Mouse (Mus musculus) limb, embryonic 12.5 days (tissue): ENCODE data around the gene Klf11. TPM values are rescaled to one million over a fixed set of nuclear protein-coding genes. Genes with fewer than 3 reads are reported as not detected.
"Not testable (repeated sequence)": the region's sequence is repeated elsewhere in the genome, so short reads cannot be mapped to it uniquely, and the experiment has no call there.

ENCODE experiments used
- ATAC-seq: fragments of 200-750 bp; cut with Nextera tagmentation; 2 replicates; pipeline ENCODE4 v1.8.0; 2017; ENCODE audit warnings: low read depth, moderate TSS enrichment; ENCODE audit not compliant: insufficient number of reproducible peaks, insufficient read depth, low FRiP score, low TSS enrichment
- H3K27ac ChIP-seq: fragments of 300-500 bp; sonication (generic); 2 replicates; pipeline ENCODE4 v1.5.1; 2016; ENCODE audit warnings: mild to moderate bottlenecking, moderate library complexity
- H3K27me3 ChIP-seq: fragments of 300-500 bp; sonication (generic); 2 replicates; pipeline ENCODE4 v1.6.1; 2016; ENCODE audit warnings: mild to moderate bottlenecking, moderate library complexity
- H3K36me3 ChIP-seq: fragments of 300-500 bp; sonication (generic); 2 replicates; pipeline ENCODE4 v1.6.1; 2016; ENCODE audit warnings: mild to moderate bottlenecking, moderate library complexity
- H3K4me1 ChIP-seq: fragments of 300-500 bp; sonication (generic); replicated peaks from 2 replicates; pipeline ENCODE4 v1.6.1; 2016
- H3K4me2 ChIP-seq: fragments of 300-500 bp; sonication (generic); 2 replicates; pipeline ENCODE4 v1.6.1; 2016; ENCODE audit warnings: mild to moderate bottlenecking, moderate library complexity
- H3K4me3 ChIP-seq: fragments of 300-500 bp; sonication (generic); replicated peaks from 2 replicates; pipeline ENCODE4 v1.5.1; 2016; ENCODE audit warnings: mild to moderate bottlenecking
- H3K9ac ChIP-seq: fragments of 300-500 bp; sonication (generic); replicated peaks from 2 replicates; pipeline ENCODE4 v1.6.1; 2016; ENCODE audit warnings: mild to moderate bottlenecking, moderate library complexity
- H3K9me3 ChIP-seq: fragments of 300-500 bp; sonication (generic); 2 replicates; pipeline ENCODE4 v1.6.1; 2016; ENCODE audit warnings: mild to moderate bottlenecking, moderate library complexity
- WGBS: fragments of 180-500 bp; shearing (Covaris S2); methylation state at CpG from one replicate; pipeline ENCODE4 v1.1.7; 2016; 5-methylcytosine and 5-hydroxymethylcytosine counted together
- polyA plus RNA-seq: library from polyadenylated mRNA; unstranded; fragments of >200 nt; fragmentation: Nextera tagmentation; extraction: Ambion mirVana; gene quantifications from 2 replicates; pipeline ENCODE4 v1.2.1, GENCODE M21; 2016

Gene Klf11
- polyA plus RNA-seq, 1 experiment from 2014 or later = 12.0 TPM

DNA sequence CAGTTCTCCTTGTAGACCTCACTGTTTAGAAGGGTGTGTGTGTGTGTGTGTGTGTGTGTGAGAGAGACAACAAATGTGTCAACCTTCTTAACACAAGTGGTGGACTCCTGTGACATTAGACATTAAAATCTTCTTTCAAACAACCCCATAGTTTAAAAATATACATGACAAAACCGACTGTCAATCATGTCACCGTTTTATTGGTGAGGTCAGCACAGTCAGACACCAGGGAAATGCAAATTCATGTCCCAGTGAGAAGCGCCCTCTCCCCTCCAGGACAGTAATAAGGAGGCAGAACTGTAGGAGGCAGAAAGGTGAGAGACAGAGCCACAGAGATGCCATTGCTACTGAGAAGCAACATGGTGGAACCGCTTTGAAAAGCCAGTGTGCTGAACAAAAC lies 18.7 kb upstream of the Klf11 start:
- ATAC-seq = no peak

DNA sequence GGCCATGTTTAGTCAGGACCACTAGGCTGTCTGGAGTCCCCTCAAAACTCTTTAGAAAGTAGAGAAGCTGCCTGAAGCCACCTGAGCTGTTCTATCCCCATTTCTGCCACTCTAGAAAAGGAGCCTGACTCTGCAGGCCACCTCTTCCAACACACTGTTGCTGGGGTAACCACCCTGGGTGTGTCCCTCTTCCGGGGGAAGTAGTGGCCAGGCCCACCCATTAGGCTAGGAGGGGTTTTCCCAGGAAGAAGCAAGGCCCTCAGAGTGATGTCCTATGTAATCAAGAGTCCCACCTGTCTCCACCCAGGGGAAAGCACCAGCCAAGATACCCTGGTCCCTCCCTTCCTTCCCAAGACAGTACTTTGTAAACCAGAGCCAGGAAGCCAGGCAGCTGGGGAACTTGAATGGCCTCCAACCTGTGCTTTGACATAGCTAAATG lies 17.3 kb upstream of the Klf11 start:
- no peaks in the 10 kb centered on the region for H3K36me3 ChIP-seq
- H3K9me3 ChIP-seq = no peaks in the 10 kb centered on the region
- H3K4me1 ChIP-seq = peaks cover 3% of the 10 kb centered on the region
- no peaks in the 10 kb centered on the region for H3K27me3 ChIP-seq
- 86% methylated on average over 1 of the region's 1 CpGs for whole genome bisulfite sequencing
- H3K27ac ChIP-seq = 0 out of 2 replicates have a peak overlapping the region, but pooled peaks have one; percentile 50
- H3K9ac ChIP-seq = no peak overlapping the region
- no peak for ATAC-seq
- H3K4me2 ChIP-seq = no peak overlapping the region
- no peak overlapping the region for H3K4me3 ChIP-seq

More for the DNA sequence above, 18.7 kb upstream of the Klf11 start:
- Histone ChIP-seq H3K4me1 (peaks cover 3% of the 10 kb centered on the region), H3K27me3 (no peaks in the 10 kb centered on the region), H3K27ac (no peak overlapping the region), H3K36me3 (no peaks in the 10 kb centered on the region), H3K4me3 (no peak overlapping the region), H3K9ac (no peak overlapping the region), H3K9me3 (no peaks in the 10 kb centered on the region), H3K4me2 (no peak overlapping the region)
- 71% methylated on average over 4 of the region's 4 CpGs for WGBS

DNA sequence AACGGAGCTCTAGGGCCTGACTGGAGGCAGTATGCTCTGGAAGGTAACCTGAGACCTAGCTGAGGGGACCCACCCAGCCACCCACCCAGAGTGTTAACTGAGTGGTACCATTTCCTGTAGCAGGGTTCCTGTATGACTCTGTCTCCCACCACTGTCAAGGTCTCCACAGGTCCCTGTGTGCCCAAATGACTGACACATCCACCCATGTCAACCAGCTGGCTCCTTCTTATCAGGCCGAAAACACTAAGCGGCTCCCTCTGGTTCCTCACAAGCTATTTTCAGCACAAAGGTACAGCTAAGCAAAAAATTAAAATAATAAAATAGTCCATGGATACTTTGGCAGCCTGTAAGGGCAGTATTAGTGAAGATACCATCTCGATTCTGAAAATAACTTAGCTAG lies 16.9 kb upstream of the Klf11 start:
- peaks cover 3% of the 10 kb centered on the region for H3K4me1 ChIP-seq
- no peak for ATAC-seq
- H3K4me2 ChIP-seq = no peak overlapping the region
- H3K9me3 ChIP-seq = no peaks in the 10 kb centered on the region
- H3K36me3 ChIP-seq = no peaks in the 10 kb centered on the region
- no peak overlapping the region for H3K9ac ChIP-seq
- WGBS = 76% methylated on average over 4 of the region's 4 CpGs
- H3K27me3 ChIP-seq = no peaks in the 10 kb centered on the region
- 0 out of 2 replicates have a peak overlapping the region, but pooled peaks have one; percentile 50 for H3K27ac ChIP-seq
- no peak overlapping the region for H3K4me3 ChIP-seq

DNA sequence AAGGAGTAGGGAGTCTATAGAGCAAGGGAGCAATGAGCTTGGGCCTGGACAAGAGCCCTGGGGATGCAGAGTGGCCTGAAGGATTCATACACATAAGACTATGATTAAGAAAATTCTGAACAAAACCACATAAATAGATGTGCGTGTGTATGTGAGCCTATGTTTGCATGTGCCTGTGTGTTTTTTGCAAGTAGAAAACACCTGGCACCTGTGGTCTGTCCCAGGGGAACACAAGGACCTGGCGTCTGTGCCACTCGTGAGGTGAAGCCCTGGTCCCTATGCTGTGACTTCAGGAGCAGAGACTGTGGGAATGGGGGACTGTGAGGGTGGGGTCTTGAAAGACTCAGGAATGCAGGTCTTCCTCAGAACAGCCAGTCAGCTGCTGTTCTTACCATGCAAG lies 16.4 kb upstream of the Klf11 start:
- Histone ChIP-seq H3K27me3 (no peaks in the 10 kb centered on the region), H3K9me3 (no peaks in the 10 kb centered on the region), H3K4me1 (peaks cover 3% of the 10 kb centered on the region), H3K4me2 (no peak overlapping the region), H3K4me3 (no peak overlapping the region), H3K36me3 (no peaks in the 10 kb centered on the region), H3K27ac (no peak overlapping the region), H3K9ac (no peak overlapping the region)
- ATAC-seq = no peak
- WGBS = 89% methylated on average over 3 of the region's 3 CpGs

DNA sequence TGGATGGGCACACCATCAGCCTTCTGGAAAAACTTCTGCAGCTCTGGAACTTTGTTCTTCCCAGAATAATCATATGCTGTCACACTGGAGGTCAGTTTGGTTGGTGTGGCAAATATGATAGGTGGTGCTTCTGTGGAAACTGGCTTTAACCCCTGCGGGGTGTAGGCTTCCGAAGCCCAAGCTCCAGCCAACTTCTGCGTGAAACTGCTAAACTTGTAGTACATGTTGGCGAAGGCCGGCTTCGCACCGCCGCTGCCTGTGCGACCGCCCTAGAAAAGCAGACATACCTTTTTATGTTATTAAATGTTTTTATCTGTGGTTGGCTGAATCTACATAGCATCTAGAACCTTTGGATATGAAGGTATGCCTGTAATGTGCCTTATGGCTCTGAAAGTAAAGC lies 12.3 kb upstream of the Klf11 start:
- WGBS = 96% methylated on average over 10 of the region's 10 CpGs
- not testable (repeated sequence) for H3K9me3 ChIP-seq, H3K9ac ChIP-seq, H3K4me3 ChIP-seq, H3K36me3 ChIP-seq, H3K27ac ChIP-seq, H3K27me3 ChIP-seq, H3K4me2 ChIP-seq, ATAC-seq, H3K4me1 ChIP-seq

DNA sequence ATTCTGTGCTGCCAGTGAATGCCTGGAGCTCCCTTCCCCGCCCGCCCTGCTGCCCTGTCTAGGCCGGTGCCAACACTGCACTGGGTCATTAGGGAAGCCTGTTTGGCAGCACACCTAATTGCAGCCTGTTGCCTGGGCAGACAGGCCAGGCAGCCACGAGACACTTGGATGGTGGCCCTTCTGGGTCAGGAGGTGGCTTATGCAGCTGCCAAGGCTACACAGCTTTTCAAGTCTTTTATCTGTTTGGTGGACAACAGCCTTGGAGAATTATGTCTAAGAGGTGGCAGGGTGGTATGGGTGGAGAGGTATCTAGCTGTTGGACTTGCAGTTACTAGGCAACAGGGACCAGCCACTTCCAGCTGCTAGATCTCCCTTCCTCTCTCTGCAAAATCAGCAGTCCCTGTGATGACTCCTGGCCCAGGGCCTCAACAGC lies 8.7 kb upstream of the Klf11 start:
- 77% methylated on average over 4 of the region's 4 CpGs for WGBS
- no peak overlapping the region for H3K27ac ChIP-seq
- ATAC-seq = no peak

DNA sequence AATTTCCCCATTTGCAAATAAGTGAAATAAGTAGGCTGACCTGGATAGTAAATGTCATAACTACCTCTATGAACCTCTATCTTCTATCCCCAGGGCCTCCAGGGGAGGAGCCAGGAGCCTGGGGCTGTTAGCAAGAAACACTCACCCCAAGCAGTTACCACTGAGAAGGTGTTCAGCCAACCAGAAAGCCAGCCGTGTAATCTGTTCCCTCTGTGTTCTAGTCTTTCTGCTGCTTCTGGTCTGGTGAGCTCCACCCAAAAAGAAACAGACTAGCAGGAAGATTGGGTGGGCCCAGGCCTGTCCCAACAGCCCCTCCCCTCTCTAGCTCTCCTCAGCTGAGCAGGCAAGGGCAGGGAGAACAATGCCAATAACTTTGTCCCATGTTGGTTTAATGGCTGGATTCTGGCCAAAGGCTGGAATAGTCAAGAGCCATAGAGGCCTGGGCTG lies 6.9 kb upstream of the Klf11 start:
- Histone ChIP-seq H3K9ac (no peak overlapping the region), H3K4me2 (no peak overlapping the region), H3K27me3 (no peaks in the 10 kb centered on the region), H3K9me3 (no peaks in the 10 kb centered on the region), H3K4me1 (peaks cover 12% of the 10 kb centered on the region), H3K27ac (0 out of 2 replicates have a peak overlapping the region, but pooled peaks have one; percentile 29), H3K36me3 (no peaks in the 10 kb centered on the region), H3K4me3 (no peak overlapping the region)
- WGBS = 37% methylated on average over 1 of the region's 1 CpGs
- ATAC-seq = no peak

More for the DNA sequence above, 8.7 kb upstream of the Klf11 start:
- Histone ChIP-seq H3K4me3 (no peak overlapping the region), H3K9me3 (no peaks in the 10 kb centered on the region), H3K9ac (no peak overlapping the region), H3K4me1 (peaks cover 12% of the 10 kb centered on the region), H3K36me3 (no peaks in the 10 kb centered on the region), H3K4me2 (no peak overlapping the region), H3K27me3 (no peaks in the 10 kb centered on the region)

DNA sequence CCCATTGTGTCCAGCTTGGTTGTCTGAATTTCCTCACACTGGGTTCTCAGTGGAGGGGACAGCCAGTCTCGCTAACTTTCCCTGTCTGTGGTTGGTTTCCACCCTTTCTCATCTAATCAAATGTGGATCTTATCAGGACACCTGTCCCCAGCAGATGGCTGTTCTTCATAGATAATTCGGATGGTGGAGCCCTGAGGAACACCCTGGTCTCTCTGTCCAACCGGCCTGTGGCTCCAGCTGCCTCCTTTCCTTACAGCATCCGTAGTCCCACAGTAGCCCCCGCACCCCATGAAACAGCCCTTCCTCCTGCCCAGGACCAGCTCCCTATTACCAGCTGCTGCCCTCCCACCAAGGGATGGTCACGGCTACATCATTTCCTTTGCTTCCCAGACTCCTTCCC lies 5.2 kb upstream of the Klf11 start:
- Histone ChIP-seq H3K27me3 (no peaks in the 10 kb centered on the region), H3K27ac (no peak overlapping the region), H3K36me3 (no peaks in the 10 kb centered on the region), H3K4me1 (peaks cover 18% of the 10 kb centered on the region), H3K4me3 (no peak overlapping the region), H3K9ac (no peak overlapping the region), H3K4me2 (no peak overlapping the region), H3K9me3 (no peaks in the 10 kb centered on the region)
- WGBS = 79% methylated on average over 6 of the region's 6 CpGs
- ATAC-seq = no peak

DNA sequence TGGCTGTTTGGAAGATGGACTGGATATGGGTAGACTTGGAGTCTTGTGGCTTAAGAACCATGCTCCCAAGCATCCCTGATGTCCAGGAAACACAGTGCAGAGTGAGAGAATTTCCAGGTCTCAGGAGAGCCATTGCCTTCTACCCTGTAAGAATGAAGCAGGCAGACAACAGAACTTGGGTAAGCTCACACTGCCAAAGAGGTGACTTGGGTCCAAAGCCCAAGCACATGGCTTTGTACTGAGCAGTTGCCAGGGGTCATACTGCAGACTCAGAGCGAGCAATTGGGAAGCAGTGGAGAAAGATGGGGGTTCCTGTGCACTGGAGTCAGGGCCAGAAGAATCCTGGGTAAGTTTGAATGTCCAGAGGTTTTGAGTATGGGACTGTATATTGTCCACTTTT lies 3.0 kb upstream of the Klf11 start:
- H3K27me3 ChIP-seq = no peaks in the 10 kb centered on the region
- no peak overlapping the region for H3K9ac ChIP-seq
- peaks cover 27% of the 10 kb centered on the region for H3K4me1 ChIP-seq
- H3K4me3 ChIP-seq = no peak overlapping the region
- H3K36me3 ChIP-seq = no peaks in the 10 kb centered on the region
- WGBS = 72% methylated on average over 1 of the region's 1 CpGs
- no peaks in the 10 kb centered on the region for H3K9me3 ChIP-seq
- no peak overlapping the region for H3K4me2 ChIP-seq
- ATAC-seq = no peak
- H3K27ac ChIP-seq = no peak overlapping the region

DNA sequence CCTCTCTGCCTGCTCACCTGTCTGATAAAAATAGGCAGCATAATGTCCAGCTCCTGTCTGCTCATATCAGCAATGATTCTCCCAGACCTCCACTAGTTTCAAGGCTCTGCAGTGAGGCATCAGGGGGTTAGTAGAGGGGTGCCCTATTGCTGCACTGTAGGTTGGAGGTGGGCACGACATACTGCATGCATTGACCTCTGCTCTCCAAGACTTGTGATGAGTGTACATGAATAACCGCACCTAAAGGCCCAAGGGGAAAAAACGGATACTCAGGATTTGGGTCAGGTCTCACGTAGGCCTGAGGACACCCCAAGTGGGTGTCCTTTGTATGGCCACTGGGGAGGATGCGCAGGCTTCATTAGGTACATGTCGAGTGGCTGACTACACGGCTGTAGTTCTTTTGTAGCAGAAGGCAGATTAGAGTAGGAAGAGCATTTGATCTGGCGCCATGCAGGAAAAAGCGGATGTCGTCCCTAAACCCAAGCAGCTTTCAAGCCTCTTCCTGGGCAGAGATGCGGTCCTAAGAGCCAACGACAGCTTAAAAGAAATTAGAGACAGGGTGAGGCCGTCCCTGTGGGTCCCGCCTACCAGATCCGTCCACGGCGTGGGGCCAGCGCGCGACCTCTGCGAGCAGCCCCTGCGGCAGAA lies 535 bp upstream of the Klf11 start:
- Histone ChIP-seq H3K4me3 (peak overlapping the region; percentile 90), H3K9me3 (no peaks in the 10 kb centered on the region), H3K4me1 (peaks cover 23% of the 10 kb centered on the region), H3K4me2 (peak overlapping the region; percentile 70), H3K36me3 (peaks cover 20% of the 10 kb centered on the region), H3K9ac (peak overlapping the region; percentile 54), H3K27me3 (no peaks in the 10 kb centered on the region), H3K27ac (peak overlapping the region; percentile 64)
- WGBS = 4% methylated on average over 22 of the region's 22 CpGs
- ATAC-seq = no peak

DNA sequence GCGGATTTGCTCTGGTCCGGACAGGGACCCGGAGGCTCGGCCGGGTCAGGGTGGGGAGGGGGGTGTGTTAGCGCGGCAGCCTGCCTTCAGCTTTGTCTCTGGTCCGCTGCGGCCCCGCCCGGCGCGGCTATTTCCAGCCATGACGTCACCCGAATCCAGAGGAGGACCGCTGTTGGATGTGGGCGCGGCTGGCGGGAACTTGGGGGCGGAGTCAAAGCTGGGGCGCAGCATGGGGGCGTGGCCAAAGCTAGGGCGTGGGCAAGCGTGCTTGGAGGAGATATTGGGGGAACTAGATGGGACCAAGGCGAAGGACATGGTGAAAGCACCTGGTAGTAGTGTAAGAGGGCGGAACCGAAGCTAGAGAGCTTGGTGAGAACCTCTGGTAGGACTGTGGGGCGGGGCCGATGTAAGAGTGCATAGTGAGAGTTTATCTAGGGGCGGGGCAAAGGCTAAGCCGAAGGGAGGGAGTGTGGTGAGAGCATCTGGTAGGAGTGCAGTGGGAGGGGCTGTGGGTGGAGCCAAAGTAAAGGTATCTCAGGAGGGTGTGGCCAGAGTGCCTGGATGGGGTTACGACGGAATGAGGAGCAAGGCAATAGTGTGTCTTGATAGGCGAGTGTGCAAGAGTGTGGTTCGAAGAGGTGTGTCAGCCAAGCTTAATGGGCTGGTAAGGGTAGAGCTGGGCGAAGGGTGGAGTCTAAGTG lies 718 bp downstream of the Klf11 start:
- Histone ChIP-seq H3K9ac (peak overlapping the region; percentile 86), H3K27me3 (no peaks in the 10 kb centered on the region), H3K4me3 (peak overlapping the region; percentile 90), H3K4me2 (peak overlapping the region; percentile 70), H3K4me1 (peaks cover 23% of the 10 kb centered on the region), H3K9me3 (no peaks in the 10 kb centered on the region), H3K27ac (peak overlapping the region; percentile 94), H3K36me3 (peaks cover 32% of the 10 kb centered on the region)
- ATAC-seq = peak; percentile 69
- 1% methylated on average over 36 of the region's 36 CpGs for WGBS
